Mouse (Mus musculus) CH12.LX (cell line): ENCODE measurements around the gene Klhl5. TPM values are rescaled to one million over a fixed set of nuclear protein-coding genes. Genes with fewer than 3 reads are reported as not detected.

ENCODE experiments used
- DNase-seq: peaks from one replicate; pipeline ENCODE4 v3.0.0-alpha.2; 2013; ENCODE audit errors: extremely low read depth
- H3K27ac ChIP-seq: 2 replicates; pipeline ENCODE4 v1.5.1; 2012; ENCODE audit warnings: low read depth, mild to moderate bottlenecking, control low read depth, moderate library complexity; ENCODE audit not compliant: insufficient read depth
- H3K27me3 ChIP-seq: replicated peaks from 2 replicates; pipeline ENCODE3; 2012; ENCODE audit warnings: inconsistent platforms
- H3K36me3 ChIP-seq, 2 experiments: replicated peaks in 1 of 2; 2 replicates each; pipeline versions ENCODE3 to v1.6.1; 2012; ENCODE audit warnings: inconsistent platforms in 1 of 2, low read length in 1 of 2, mild to moderate bottlenecking in 1 of 2, mixed read lengths in 1 of 2, moderate library complexity in 1 of 2; ENCODE audit not compliant: control insufficient read depth in 1 of 2, insufficient read depth in 1 of 2
- H3K4me1 ChIP-seq, 2 experiments: 2 replicates each; pipeline ENCODE4 v1.6.1; 2012; ENCODE audit warnings: inconsistent platforms in 1 of 2, moderate library complexity in 1 of 2; ENCODE audit not compliant: insufficient read depth in 2 of 2, control insufficient read depth in 1 of 2
- H3K4me2 ChIP-seq: 2 replicates; pipeline ENCODE4 v1.6.1; 2012; ENCODE audit warnings: low read depth, mild to moderate bottlenecking, control low read depth; ENCODE audit not compliant: poor library complexity, insufficient read depth, severe bottlenecking
- H3K4me3 ChIP-seq, 3 experiments: fragments of 150-350 bp in 1 of 3; sonication (generic) in 1 of 3; replicated peaks in 1 of 3; 2 replicates each; pipeline versions ENCODE3 to v1.5.1; 2011 to 2012; ENCODE audit warnings: low read depth in 2 of 3, low read length in 2 of 3, mild to moderate bottlenecking in 2 of 3, moderate library complexity in 2 of 3, control low read depth in 1 of 3, improper control_type of control experiment in 1 of 3, inconsistent platforms in 1 of 3, mixed read lengths in 1 of 3; ENCODE audit not compliant: poor library complexity in 1 of 3
- H3K79me2 ChIP-seq: replicated peaks from 2 replicates; pipeline ENCODE4 v1.6.1; 2012; ENCODE audit warnings: mild to moderate bottlenecking, moderate library complexity; ENCODE audit not compliant: control insufficient read depth, poor library complexity, insufficient read depth, severe bottlenecking; ENCODE audit errors: extremely low read depth
- H3K9ac ChIP-seq: 2 replicates; pipeline ENCODE4 v1.6.1; 2012; ENCODE audit warnings: low read depth, mild to moderate bottlenecking, control low read depth, moderate library complexity; ENCODE audit not compliant: insufficient read depth
- H3K9me3 ChIP-seq: replicated peaks from 2 replicates; pipeline ENCODE3; 2012; ENCODE audit warnings: low read length, inconsistent platforms, mixed read lengths
- BHLHE40 ChIP-seq: IDR thresholded peaks from 2 replicates; pipeline ENCODE4 v1.6.1; 2011; ENCODE audit warnings: mild to moderate bottlenecking, low read depth, low read length, improper control_type of control experiment
- CHD1 ChIP-seq: IDR thresholded peaks from 2 replicates; pipeline ENCODE4 v1.6.1; 2012; ENCODE audit warnings: low read depth, low read length, improper control_type of control experiment, inconsistent platforms
- CHD2 ChIP-seq: IDR thresholded peaks from 2 replicates; pipeline ENCODE4 v1.6.1; 2011; ENCODE audit warnings: low read length, improper control_type of control experiment
- CTCF ChIP-seq, 2 experiments: IDR thresholded peaks in 1 of 2; conservative IDR thresholded peaks in 1 of 2; 2 replicates each; pipeline ENCODE4 v1.5.1; 2011 to 2012; ENCODE audit warnings: low read depth in 2 of 2, low read length in 2 of 2, improper control_type of control experiment in 1 of 2, inconsistent platforms in 1 of 2, mild to moderate bottlenecking in 1 of 2, moderate library complexity in 1 of 2
- E2F4 ChIP-seq: IDR thresholded peaks from 2 replicates; pipeline ENCODE4 v1.6.1; 2011; ENCODE audit warnings: low read depth, low read length, improper control_type of control experiment; ENCODE audit not compliant: insufficient replicate concordance
- ELF1 ChIP-seq: IDR thresholded peaks from 2 replicates; pipeline ENCODE4 v1.6.1; 2014; ENCODE audit warnings: low read depth, mild to moderate bottlenecking, inconsistent platforms, low read length, improper control_type of control experiment
- EP300 ChIP-seq: IDR thresholded peaks from 2 replicates; pipeline ENCODE4 v1.6.1; 2011; ENCODE audit warnings: low read length, improper control_type of control experiment
- ETS1 ChIP-seq: conservative IDR thresholded peaks from 2 replicates; pipeline ENCODE4 v1.6.1; 2012; ENCODE audit warnings: low read depth, mild to moderate bottlenecking, inconsistent platforms, low read length, improper control_type of control experiment, moderate library complexity
- HCFC1 ChIP-seq: IDR thresholded peaks from 2 replicates; pipeline ENCODE4 v1.6.1; 2012; ENCODE audit warnings: low read depth, mild to moderate bottlenecking, inconsistent platforms, low read length, improper control_type of control experiment
- IRF4 ChIP-seq: IDR thresholded peaks from 2 replicates; pipeline ENCODE4 v1.6.1; 2014; ENCODE audit warnings: low read depth, mild to moderate bottlenecking, inconsistent platforms, low read length, improper control_type of control experiment
- JUN ChIP-seq: IDR thresholded peaks from 2 replicates; pipeline ENCODE4 v1.6.1; 2011; ENCODE audit warnings: low read depth, mild to moderate bottlenecking, low read length, improper control_type of control experiment, moderate library complexity; ENCODE audit not compliant: insufficient read depth
- KAT2A ChIP-seq: IDR thresholded peaks from 2 replicates; pipeline ENCODE4 v1.6.1; 2012; ENCODE audit warnings: low read length, improper control_type of control experiment, inconsistent platforms; ENCODE audit not compliant: insufficient replicate concordance
- MAFK ChIP-seq: IDR thresholded peaks from 2 replicates; pipeline ENCODE4 v1.6.1; 2011; ENCODE audit warnings: low read length, improper control_type of control experiment; ENCODE audit not compliant: insufficient replicate concordance
- MAX ChIP-seq: IDR thresholded peaks from 2 replicates; pipeline ENCODE4 v1.6.1; 2011; ENCODE audit warnings: low read length, improper control_type of control experiment
- MAZ ChIP-seq: IDR thresholded peaks from 2 replicates; pipeline ENCODE4 v1.6.1; 2012; ENCODE audit warnings: low read depth, mild to moderate bottlenecking, inconsistent platforms, low read length, improper control_type of control experiment, moderate library complexity
- MXI1 ChIP-seq: IDR thresholded peaks from 2 replicates; pipeline ENCODE4 v1.6.1; 2011; ENCODE audit warnings: mild to moderate bottlenecking, low read depth, low read length, improper control_type of control experiment
- MYC ChIP-seq: IDR thresholded peaks from 2 replicates; pipeline ENCODE4 v1.6.1; 2011; ENCODE audit warnings: low read depth, mild to moderate bottlenecking, improper control_type of control experiment, low read length
- NELFE ChIP-seq: IDR thresholded peaks from 2 replicates; pipeline ENCODE4 v1.6.1; 2011; ENCODE audit warnings: low read depth, low read length, improper control_type of control experiment
- NRF1 ChIP-seq: IDR thresholded peaks from 2 replicates; pipeline ENCODE4 v1.6.1; 2014; ENCODE audit warnings: low read depth, mild to moderate bottlenecking, inconsistent platforms, low read length, improper control_type of control experiment, moderate library complexity
- PAX5 ChIP-seq: IDR thresholded peaks from 2 replicates; pipeline ENCODE4 v1.6.1; 2012; ENCODE audit warnings: low read length, inconsistent platforms, mixed read lengths
- POLR2A ChIP-seq: IDR thresholded peaks from 2 replicates; pipeline ENCODE4 v1.6.1; 2011; ENCODE audit warnings: low read depth, mild to moderate bottlenecking, improper control_type of control experiment, low read length
- POLR2AphosphoS2 ChIP-seq: IDR thresholded peaks from 2 replicates; pipeline ENCODE4 v1.6.1; 2011; ENCODE audit warnings: low read depth, low read length, improper control_type of control experiment
- RCOR1 ChIP-seq: conservative IDR thresholded peaks from 2 replicates; pipeline ENCODE4 v1.6.1; 2012; ENCODE audit warnings: low read depth, mild to moderate bottlenecking, inconsistent platforms, low read length, improper control_type of control experiment
- SIN3A ChIP-seq: IDR thresholded peaks from 2 replicates; pipeline ENCODE4 v1.6.1; 2012; ENCODE audit warnings: low read length, improper control_type of control experiment, inconsistent platforms
- SMC3 ChIP-seq: IDR thresholded peaks from 2 replicates; pipeline ENCODE4 v1.6.1; 2011; ENCODE audit warnings: low read depth, low read length, improper control_type of control experiment
- TBP ChIP-seq: conservative IDR thresholded peaks from 2 replicates; pipeline ENCODE4 v1.6.1; 2011; ENCODE audit warnings: low read depth, low read length, improper control_type of control experiment
- TCF12 ChIP-seq: IDR thresholded peaks from 2 replicates; pipeline ENCODE4 v1.6.1; 2014; ENCODE audit warnings: low read depth, mild to moderate bottlenecking, inconsistent platforms, low read length, improper control_type of control experiment
- UBTF ChIP-seq: IDR thresholded peaks from 2 replicates; pipeline ENCODE4 v1.6.1; 2012; ENCODE audit warnings: low read depth, mild to moderate bottlenecking, inconsistent platforms, low read length, improper control_type of control experiment, moderate library complexity
- USF1 ChIP-seq: IDR thresholded peaks from 2 replicates; pipeline ENCODE4 v1.6.1; 2014; ENCODE audit warnings: low read depth, mild to moderate bottlenecking, inconsistent platforms, low read length, improper control_type of control experiment
- USF2 ChIP-seq: conservative IDR thresholded peaks from 2 replicates; pipeline ENCODE4 v1.6.1; 2011; ENCODE audit warnings: low read depth, low read length, improper control_type of control experiment
- ZKSCAN1 ChIP-seq: IDR thresholded peaks from 2 replicates; pipeline ENCODE4 v1.6.1; 2012; ENCODE audit warnings: low read depth, inconsistent platforms, low read length, improper control_type of control experiment, borderline replicate concordance
- ZMIZ1 ChIP-seq: IDR thresholded peaks from 2 replicates; pipeline ENCODE4 v1.6.1; 2012; ENCODE audit warnings: low read depth, mild to moderate bottlenecking, inconsistent platforms, low read length, improper control_type of control experiment
- dilution Hi-C: fragments of 300-500 bp; cut with MboI; formaldehyde crosslinking; loops from 2 replicates; pipeline ENCODE4 v1.14.3; 2020; ENCODE audit warnings: low sequenced_read_pairs; ENCODE audit not compliant: extremely low pct_unique_long_range_greater_than_20kb, extremely low pct_ligation_motif_present
- in situ Hi-C: fragments of 300-500 bp; cut with MboI; formaldehyde crosslinking; loops from 3 replicates; pipeline ENCODE4 v1.14.3; 2019; ENCODE audit warnings: low sequenced_read_pairs, low pct_ligation_motif_present, low pct_unique_long_range_greater_than_20kb, mixed read lengths
- polyA plus RNA-seq: library from polyadenylated mRNA; unstranded; fragments of >175 nt; gene quantifications from 2 replicates; pipeline ENCODE4 v1.2.1, GENCODE M21; 2012; ENCODE audit warnings: low read depth; ENCODE audit not compliant: insufficient read length
- total RNA-seq, 2 experiments: library from RNA; depleted of rRNA; stranded (reverse); fragments of 300-350 nt in 1 of 2; fragments of >200 nt in 1 of 2; gene quantifications; 2 replicates each; pipeline ENCODE4 v1.2.3; 2012 to 2014

Klhl5 gene
- total and polyA plus RNA-seq, 3 experiments: 20.6 to 31.7 (median 23.2) TPM

DNA sequence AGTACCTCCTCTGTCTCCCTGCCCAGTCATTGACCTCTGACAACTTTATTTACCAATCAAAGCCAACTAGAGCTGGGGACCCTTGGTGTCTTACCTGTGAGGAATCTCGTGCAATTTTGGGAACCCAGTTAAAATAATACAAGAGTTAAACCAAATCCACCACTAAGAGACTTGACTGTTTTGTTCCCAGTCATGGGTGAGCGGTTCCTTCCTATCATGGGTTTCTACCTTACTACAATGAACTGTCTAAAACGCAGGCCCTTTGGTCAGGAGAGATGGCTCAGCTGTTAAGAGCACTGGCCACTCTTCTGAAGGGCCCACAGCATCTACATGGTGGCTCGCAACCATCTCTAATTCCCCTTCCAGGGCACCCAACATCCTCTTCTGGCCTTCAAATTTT is 25.5 kb upstream of the Klhl5 start:
- Histone ChIP-seq H3K4me3 (no peak overlapping the region), H3K4me2 (no peak overlapping the region), H3K27ac (no peak overlapping the region), H3K79me2 (peaks cover 2% of the 10 kb centered on the region; the same call in 1 of the 2 replicates)
- in situ Hi-C loops: no loop called here
- no peak for DNase-seq
- dilution Hi-C loops: no loop called here
- TF ChIP-seq CHD1 (no peak), TBP (no peak), MAX (no peak), HCFC1 (no peak), RCOR1 (no peak), NELFE (no peak), ZKSCAN1 (no peak), USF2 (no peak), MXI1 (no peak), IRF4 (no peak), SMC3 (no peak), TCF12 (no peak), ETS1 (no peak), KAT2A (no peak), CHD2 (no peak), BHLHE40 (no peak), E2F4 (no peak), EP300 (no peak), POLR2AphosphoS2 (no peak), JUN (no peak)
- TF ChIP-seq, all 38 proteins: peak for 0
- H3K9me3 ChIP-seq: no peaks in the 10 kb centered on the region
- H3K4me1 ChIP-seq: peaks cover 10 to 54% of the 10 kb centered on the region in 2 experiments
- peaks cover 9 to 44% of the 10 kb centered on the region in 2 experiments for H3K36me3 ChIP-seq
- no peaks in the 10 kb centered on the region for H3K27me3 ChIP-seq
- no peak overlapping the region for H3K9ac ChIP-seq

GRCm38 (mm10) chr5:65086522-65086921 is 20.8 kb upstream of the Klhl5 start:
- H3K4me1 ChIP-seq: peaks cover 12 to 66% of the 10 kb centered on the region in 2 experiments; a peak in 3 of 4 replicates
- H3K4me2 ChIP-seq: peak overlapping the region; percentile 65; the same call in 1 of the 2 replicates
- no peak for DNase-seq
- dilution Hi-C loops (no loop called here), in situ Hi-C loops (no loop called here)
- H3K36me3 ChIP-seq: no peaks in the 10 kb centered on the region
- no peaks in the 10 kb centered on the region for H3K27me3 ChIP-seq
- H3K79me2 ChIP-seq: peaks cover 9% of the 10 kb centered on the region
- no peak overlapping the region for H3K4me3 ChIP-seq
- no peak overlapping the region for H3K27ac ChIP-seq
- no peak overlapping the region for H3K9ac ChIP-seq
- no peaks in the 10 kb centered on the region for H3K9me3 ChIP-seq
- TF ChIP-seq MAFK (no peak), CTCF (conservative IDR thresholded peaks at IDR 0.05 in 1 of 2, IDR thresholded peaks at IDR 0.05 in 1 of 2; ENCODE audit: low read depth in 2 of 2, low read length in 2 of 2) (no peak), SIN3A (no peak), MAZ (no peak), E2F4 (no peak), HCFC1 (no peak), NELFE (no peak), EP300 (no peak), NRF1 (no peak), ELF1 (no peak), MYC (no peak), ZKSCAN1 (no peak), PAX5 (no peak), MXI1 (no peak), POLR2A (no peak), USF1 (no peak), TBP (no peak), IRF4 (peak; percentile 29; the same call in 1 of the 2 replicates), KAT2A (no peak), BHLHE40 (0 out of 2 replicates have a peak, but pooled peaks have one; percentile 13), UBTF (no peak), ETS1 (peak; percentile 59), SMC3 (no peak), JUN (0 out of 2 replicates have a peak, but pooled peaks have one; percentile 7), ZMIZ1 (no peak)
